Mouse (Mus musculus) CH12.LX (cell line): ENCODE measurements around the gene Rnd1. TPM values are rescaled to one million over a fixed set of nuclear protein-coding genes. Genes with fewer than 3 reads are reported as not detected.

Experiments
- DNase-seq: peaks from one replicate; pipeline ENCODE4 v3.0.0-alpha.2; 2013; ENCODE audit errors: extremely low read depth
- H3K27ac ChIP-seq: 2 replicates; pipeline ENCODE4 v1.5.1; 2012; ENCODE audit warnings: low read depth, mild to moderate bottlenecking, control low read depth, moderate library complexity; ENCODE audit not compliant: insufficient read depth
- H3K27me3 ChIP-seq: replicated peaks from 2 replicates; pipeline ENCODE3; 2012; ENCODE audit warnings: inconsistent platforms
- H3K36me3 ChIP-seq, 2 experiments: replicated peaks in 1 of 2; 2 replicates each; pipeline versions ENCODE3 to v1.6.1; 2012; ENCODE audit warnings: inconsistent platforms in 1 of 2, low read length in 1 of 2, mild to moderate bottlenecking in 1 of 2, mixed read lengths in 1 of 2, moderate library complexity in 1 of 2; ENCODE audit not compliant: control insufficient read depth in 1 of 2, insufficient read depth in 1 of 2
- H3K4me1 ChIP-seq, 2 experiments: 2 replicates each; pipeline ENCODE4 v1.6.1; 2012; ENCODE audit warnings: inconsistent platforms in 1 of 2, moderate library complexity in 1 of 2; ENCODE audit not compliant: insufficient read depth in 2 of 2, control insufficient read depth in 1 of 2
- H3K4me2 ChIP-seq: 2 replicates; pipeline ENCODE4 v1.6.1; 2012; ENCODE audit warnings: low read depth, mild to moderate bottlenecking, control low read depth; ENCODE audit not compliant: poor library complexity, insufficient read depth, severe bottlenecking
- H3K4me3 ChIP-seq, 3 experiments: fragments of 150-350 bp in 1 of 3; sonication (generic) in 1 of 3; replicated peaks in 1 of 3; 2 replicates each; pipeline versions ENCODE3 to v1.5.1; 2011 to 2012; ENCODE audit warnings: low read depth in 2 of 3, low read length in 2 of 3, mild to moderate bottlenecking in 2 of 3, moderate library complexity in 2 of 3, control low read depth in 1 of 3, improper control_type of control experiment in 1 of 3, inconsistent platforms in 1 of 3, mixed read lengths in 1 of 3; ENCODE audit not compliant: poor library complexity in 1 of 3
- H3K79me2 ChIP-seq: replicated peaks from 2 replicates; pipeline ENCODE4 v1.6.1; 2012; ENCODE audit warnings: mild to moderate bottlenecking, moderate library complexity; ENCODE audit not compliant: control insufficient read depth, poor library complexity, insufficient read depth, severe bottlenecking; ENCODE audit errors: extremely low read depth
- H3K9ac ChIP-seq: 2 replicates; pipeline ENCODE4 v1.6.1; 2012; ENCODE audit warnings: low read depth, mild to moderate bottlenecking, control low read depth, moderate library complexity; ENCODE audit not compliant: insufficient read depth
- H3K9me3 ChIP-seq: replicated peaks from 2 replicates; pipeline ENCODE3; 2012; ENCODE audit warnings: low read length, inconsistent platforms, mixed read lengths
- BHLHE40 ChIP-seq: IDR thresholded peaks from 2 replicates; pipeline ENCODE4 v1.6.1; 2011; ENCODE audit warnings: mild to moderate bottlenecking, low read depth, low read length, improper control_type of control experiment
- CHD1 ChIP-seq: IDR thresholded peaks from 2 replicates; pipeline ENCODE4 v1.6.1; 2012; ENCODE audit warnings: low read depth, low read length, improper control_type of control experiment, inconsistent platforms
- CHD2 ChIP-seq: IDR thresholded peaks from 2 replicates; pipeline ENCODE4 v1.6.1; 2011; ENCODE audit warnings: low read length, improper control_type of control experiment
- CTCF ChIP-seq, 2 experiments: IDR thresholded peaks in 1 of 2; conservative IDR thresholded peaks in 1 of 2; 2 replicates each; pipeline ENCODE4 v1.5.1; 2011 to 2012; ENCODE audit warnings: low read depth in 2 of 2, low read length in 2 of 2, improper control_type of control experiment in 1 of 2, inconsistent platforms in 1 of 2, mild to moderate bottlenecking in 1 of 2, moderate library complexity in 1 of 2
- ELF1 ChIP-seq: IDR thresholded peaks from 2 replicates; pipeline ENCODE4 v1.6.1; 2014; ENCODE audit warnings: low read depth, mild to moderate bottlenecking, inconsistent platforms, low read length, improper control_type of control experiment
- EP300 ChIP-seq: IDR thresholded peaks from 2 replicates; pipeline ENCODE4 v1.6.1; 2011; ENCODE audit warnings: low read length, improper control_type of control experiment
- ETS1 ChIP-seq: conservative IDR thresholded peaks from 2 replicates; pipeline ENCODE4 v1.6.1; 2012; ENCODE audit warnings: low read depth, mild to moderate bottlenecking, inconsistent platforms, low read length, improper control_type of control experiment, moderate library complexity
- GABPA ChIP-seq: IDR thresholded peaks from 2 replicates; pipeline ENCODE4 v1.6.1; 2012; ENCODE audit warnings: low read depth, low read length, improper control_type of control experiment, inconsistent platforms; ENCODE audit not compliant: insufficient replicate concordance
- HCFC1 ChIP-seq: IDR thresholded peaks from 2 replicates; pipeline ENCODE4 v1.6.1; 2012; ENCODE audit warnings: low read depth, mild to moderate bottlenecking, inconsistent platforms, low read length, improper control_type of control experiment
- IRF4 ChIP-seq: IDR thresholded peaks from 2 replicates; pipeline ENCODE4 v1.6.1; 2014; ENCODE audit warnings: low read depth, mild to moderate bottlenecking, inconsistent platforms, low read length, improper control_type of control experiment
- JUN ChIP-seq: IDR thresholded peaks from 2 replicates; pipeline ENCODE4 v1.6.1; 2011; ENCODE audit warnings: low read depth, mild to moderate bottlenecking, low read length, improper control_type of control experiment, moderate library complexity; ENCODE audit not compliant: insufficient read depth
- JUND ChIP-seq: conservative IDR thresholded peaks from 2 replicates; pipeline ENCODE4 v1.6.1; 2011; ENCODE audit warnings: low read depth, low read length, improper control_type of control experiment
- KAT2A ChIP-seq: IDR thresholded peaks from 2 replicates; pipeline ENCODE4 v1.6.1; 2012; ENCODE audit warnings: low read length, improper control_type of control experiment, inconsistent platforms; ENCODE audit not compliant: insufficient replicate concordance
- MAFK ChIP-seq: IDR thresholded peaks from 2 replicates; pipeline ENCODE4 v1.6.1; 2011; ENCODE audit warnings: low read length, improper control_type of control experiment; ENCODE audit not compliant: insufficient replicate concordance
- MAX ChIP-seq: IDR thresholded peaks from 2 replicates; pipeline ENCODE4 v1.6.1; 2011; ENCODE audit warnings: low read length, improper control_type of control experiment
- MAZ ChIP-seq: IDR thresholded peaks from 2 replicates; pipeline ENCODE4 v1.6.1; 2012; ENCODE audit warnings: low read depth, mild to moderate bottlenecking, inconsistent platforms, low read length, improper control_type of control experiment, moderate library complexity
- MEF2A ChIP-seq: IDR thresholded peaks from 2 replicates; pipeline ENCODE4 v1.6.1; 2014; ENCODE audit warnings: low read depth, mild to moderate bottlenecking, inconsistent platforms, low read length, improper control_type of control experiment, borderline replicate concordance
- MXI1 ChIP-seq: IDR thresholded peaks from 2 replicates; pipeline ENCODE4 v1.6.1; 2011; ENCODE audit warnings: mild to moderate bottlenecking, low read depth, low read length, improper control_type of control experiment
- MYC ChIP-seq: IDR thresholded peaks from 2 replicates; pipeline ENCODE4 v1.6.1; 2011; ENCODE audit warnings: low read depth, mild to moderate bottlenecking, improper control_type of control experiment, low read length
- NELFE ChIP-seq: IDR thresholded peaks from 2 replicates; pipeline ENCODE4 v1.6.1; 2011; ENCODE audit warnings: low read depth, low read length, improper control_type of control experiment
- NRF1 ChIP-seq: IDR thresholded peaks from 2 replicates; pipeline ENCODE4 v1.6.1; 2014; ENCODE audit warnings: low read depth, mild to moderate bottlenecking, inconsistent platforms, low read length, improper control_type of control experiment, moderate library complexity
- PAX5 ChIP-seq: IDR thresholded peaks from 2 replicates; pipeline ENCODE4 v1.6.1; 2012; ENCODE audit warnings: low read length, inconsistent platforms, mixed read lengths
- POLR2A ChIP-seq: IDR thresholded peaks from 2 replicates; pipeline ENCODE4 v1.6.1; 2011; ENCODE audit warnings: low read depth, mild to moderate bottlenecking, improper control_type of control experiment, low read length
- POLR2AphosphoS2 ChIP-seq: IDR thresholded peaks from 2 replicates; pipeline ENCODE4 v1.6.1; 2011; ENCODE audit warnings: low read depth, low read length, improper control_type of control experiment
- RAD21 ChIP-seq: IDR thresholded peaks from 2 replicates; pipeline ENCODE4 v1.6.1; 2011; ENCODE audit warnings: low read depth, mild to moderate bottlenecking, low read length, improper control_type of control experiment, moderate library complexity
- RCOR1 ChIP-seq: conservative IDR thresholded peaks from 2 replicates; pipeline ENCODE4 v1.6.1; 2012; ENCODE audit warnings: low read depth, mild to moderate bottlenecking, inconsistent platforms, low read length, improper control_type of control experiment
- SIN3A ChIP-seq: IDR thresholded peaks from 2 replicates; pipeline ENCODE4 v1.6.1; 2012; ENCODE audit warnings: low read length, improper control_type of control experiment, inconsistent platforms
- TBP ChIP-seq: conservative IDR thresholded peaks from 2 replicates; pipeline ENCODE4 v1.6.1; 2011; ENCODE audit warnings: low read depth, low read length, improper control_type of control experiment
- TCF12 ChIP-seq: IDR thresholded peaks from 2 replicates; pipeline ENCODE4 v1.6.1; 2014; ENCODE audit warnings: low read depth, mild to moderate bottlenecking, inconsistent platforms, low read length, improper control_type of control experiment
- UBTF ChIP-seq: IDR thresholded peaks from 2 replicates; pipeline ENCODE4 v1.6.1; 2012; ENCODE audit warnings: low read depth, mild to moderate bottlenecking, inconsistent platforms, low read length, improper control_type of control experiment, moderate library complexity
- USF1 ChIP-seq: IDR thresholded peaks from 2 replicates; pipeline ENCODE4 v1.6.1; 2014; ENCODE audit warnings: low read depth, mild to moderate bottlenecking, inconsistent platforms, low read length, improper control_type of control experiment
- USF2 ChIP-seq: conservative IDR thresholded peaks from 2 replicates; pipeline ENCODE4 v1.6.1; 2011; ENCODE audit warnings: low read depth, low read length, improper control_type of control experiment
- ZC3H11A ChIP-seq: IDR thresholded peaks from 2 replicates; pipeline ENCODE4 v1.6.1; 2012; ENCODE audit warnings: low read depth, mild to moderate bottlenecking, inconsistent platforms, low read length, improper control_type of control experiment
- ZKSCAN1 ChIP-seq: IDR thresholded peaks from 2 replicates; pipeline ENCODE4 v1.6.1; 2012; ENCODE audit warnings: low read depth, inconsistent platforms, low read length, improper control_type of control experiment, borderline replicate concordance
- ZMIZ1 ChIP-seq: IDR thresholded peaks from 2 replicates; pipeline ENCODE4 v1.6.1; 2012; ENCODE audit warnings: low read depth, mild to moderate bottlenecking, inconsistent platforms, low read length, improper control_type of control experiment
- ZNF384 ChIP-seq: IDR thresholded peaks from 2 replicates; pipeline ENCODE4 v1.6.1; 2012; ENCODE audit warnings: low read depth, low read length, improper control_type of control experiment, inconsistent platforms
- dilution Hi-C: fragments of 300-500 bp; cut with MboI; formaldehyde crosslinking; loops from 2 replicates; pipeline ENCODE4 v1.14.3; 2020; ENCODE audit warnings: low sequenced_read_pairs; ENCODE audit not compliant: extremely low pct_unique_long_range_greater_than_20kb, extremely low pct_ligation_motif_present
- in situ Hi-C: fragments of 300-500 bp; cut with MboI; formaldehyde crosslinking; loops from 3 replicates; pipeline ENCODE4 v1.14.3; 2019; ENCODE audit warnings: low sequenced_read_pairs, low pct_ligation_motif_present, low pct_unique_long_range_greater_than_20kb, mixed read lengths
- polyA plus RNA-seq: library from polyadenylated mRNA; unstranded; fragments of >175 nt; gene quantifications from 2 replicates; pipeline ENCODE4 v1.2.1, GENCODE M21; 2012; ENCODE audit warnings: low read depth; ENCODE audit not compliant: insufficient read length
- total RNA-seq, 2 experiments: library from RNA; depleted of rRNA; stranded (reverse); fragments of 300-350 nt in 1 of 2; fragments of >200 nt in 1 of 2; gene quantifications; 2 replicates each; pipeline ENCODE4 v1.2.3; 2012 to 2014

The Rnd1 gene
- total and polyA plus RNA-seq, 3 experiments = 6.0 to 9.4 (median 6.3) TPM

DNA sequence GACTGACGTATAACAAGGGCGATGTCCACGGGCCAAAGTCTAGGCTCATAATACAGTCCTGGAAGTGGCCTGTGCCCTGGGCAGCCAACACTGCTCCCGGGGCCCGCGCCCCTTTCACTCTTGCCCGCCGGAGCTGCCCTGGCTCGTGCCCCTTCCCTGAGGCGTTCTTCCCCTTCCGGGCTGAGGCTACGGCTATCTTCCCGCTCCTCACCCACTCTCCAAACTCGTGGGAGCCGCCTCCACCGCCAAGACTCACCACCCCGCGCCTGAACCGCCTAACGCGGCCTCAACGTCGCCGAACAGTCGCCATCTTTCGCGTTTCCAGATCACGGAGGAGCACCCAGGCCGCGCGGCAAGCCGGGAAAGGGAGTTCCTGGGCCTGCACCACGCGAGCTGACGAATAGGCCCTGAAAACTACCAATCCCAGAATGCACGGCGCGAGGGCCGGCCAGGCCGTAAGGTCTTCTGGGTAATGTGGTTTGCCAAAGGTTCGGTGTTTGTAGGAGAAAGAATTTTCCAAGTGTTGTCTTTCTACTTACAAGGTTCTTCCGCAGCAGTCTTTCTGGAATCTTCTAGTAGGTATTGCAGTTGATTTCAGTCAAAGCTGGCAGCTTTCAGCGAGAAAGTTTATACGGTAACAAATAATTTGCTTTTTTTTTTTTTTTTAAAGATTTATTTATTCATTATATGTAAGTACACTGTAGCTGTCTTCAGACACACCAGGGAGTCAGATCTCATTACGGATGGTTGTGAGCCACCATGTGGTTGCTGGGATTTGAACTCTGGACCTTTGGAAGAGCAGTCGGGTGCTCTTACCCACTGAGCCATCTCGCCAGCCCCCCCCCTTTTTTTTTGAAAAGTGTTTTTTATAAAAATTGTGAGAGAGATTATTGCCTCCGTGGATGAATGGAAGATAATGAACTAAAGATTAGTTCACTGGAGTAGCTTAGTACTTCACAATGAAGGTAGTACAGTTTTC, 14.4 kb downstream of the Rnd1 start, which contains the start of gene Ddx23:
Gene Ddx23 (minus strand): TSS at position 328 of the 979 bp plus-strand sequence.
- Histone ChIP-seq H3K27ac (peak within 1 kb of the TSS; percentile 82), H3K9me3 (peaks cover 4% of the 10 kb centered on the region), H3K36me3 (peaks cover 20 to 31% of the 10 kb centered on the region in 2 experiments), H3K4me2 (peak within 1 kb of the TSS; percentile 80), H3K9ac (peak within 1 kb of the TSS; percentile 98), H3K4me3 (peak within 1 kb of the TSS; percentile 84 to 92 (median 88)), H3K79me2 (peaks cover 31% of the 10 kb centered on the region), H3K4me1 (peaks cover 7 to 20% of the 10 kb centered on the region in 2 experiments), H3K27me3 (no peaks in the 10 kb centered on the region)
- TF ChIP-seq POLR2AphosphoS2 (peak; percentile 80; the same call in 1 of the 2 replicates), NRF1 (peak; percentile 65), MYC (peak; percentile 91), EP300 (no peak), MAX (peak; percentile 67), CHD1 (peak; percentile 92), IRF4 (peak; percentile 43), PAX5 (no peak), POLR2A (peak; percentile 95), GABPA (peak; percentile 97; the same call in 1 of the 2 replicates), ZMIZ1 (peak; percentile 92), USF1 (no peak), ETS1 (peak; percentile 23; the same call in 1 of the 2 replicates), TBP (peak; percentile 70; the same call in 1 of the 2 replicates), JUN (no peak), ZNF384 (peak; percentile 84), MXI1 (peak; percentile 77), RCOR1 (no peak), BHLHE40 (no peak), JUND (no peak), ZC3H11A (no peak), ZKSCAN1 (no peak), KAT2A (peak; percentile 100), TCF12 (peak; percentile 93), MAFK (no peak), CHD2 (peak; percentile 97), MEF2A (no peak), HCFC1 (peak; percentile 96), CTCF (conservative IDR thresholded peaks at IDR 0.05 in 1 of 2, IDR thresholded peaks at IDR 0.05 in 1 of 2; ENCODE audit: low read depth in 2 of 2, low read length in 2 of 2) (no peak), RAD21 (no peak), MAZ (no peak), SIN3A (peak; percentile 85), ELF1 (peak; percentile 80), USF2 (no peak), UBTF (peak; percentile 91), NELFE (peak; percentile 84)
- dilution Hi-C loops (no loop called here), in situ Hi-C loops (no loop called here)
- peak; percentile 98 for DNase-seq
